Comparison of ENCODE assay signal across 43 mouse cellular contexts in the genomic region with DNA sequence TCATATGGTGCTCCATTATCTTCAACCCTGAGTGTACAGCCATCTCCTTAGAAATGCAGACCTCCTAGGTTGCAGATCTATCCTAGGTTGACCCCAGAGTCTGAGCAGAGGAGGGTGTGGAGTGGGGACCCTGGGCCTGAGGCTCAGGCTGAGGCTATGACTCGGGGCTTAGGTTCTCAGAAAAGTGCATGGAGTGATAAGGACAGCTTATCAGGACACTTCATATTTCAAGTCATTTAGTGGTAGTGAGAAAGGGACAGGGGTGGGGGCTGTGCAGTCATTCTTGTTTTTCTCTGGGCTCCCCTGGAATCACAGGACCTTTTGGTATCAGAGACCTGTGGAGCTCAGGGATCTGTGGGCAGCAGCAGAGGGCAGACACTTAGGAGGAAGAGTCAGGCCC. TPM values are rescaled to one million over a fixed set of nuclear protein-coding genes. Genes with fewer than 3 reads are reported as not detected.
DNase-seq lines count a peak whose midpoint lies in the region; ATAC-seq and TF ChIP-seq lines count a peak whose summit lies in the region.
"Had no signal": no experiment of that assay in that cellular context is flagged by ENCODE, and none has a peak within 500 bp of the region (broad histone marks: within the 10 kb centered on the region; RNA-seq: fewer than 3 reads in every experiment).

No protein-coding gene starts in this region.

- TF ChIP-seq EP300 in liver, postnatal 0 days (IDR thresholded peaks at IDR 0.05; ENCODE audit: low read depth): no peak

- intact Hi-C loops in left cerebral cortex, postnatal 4 days (cut with DNase I): no loop called here

- TF ChIP-seq CTCF in liver, postnatal 0 days (IDR thresholded peaks at IDR 0.05; ENCODE audit: low read depth): no peak

- no peak overlapping the region for H3K4me3 ChIP-seq in liver, postnatal 0 days (ENCODE audit: low read depth, low read length)
- no peak overlapping the region for H3K4me3 ChIP-seq in liver, embryonic 13.5 days (replicated peaks)
- H3K4me3 ChIP-seq: embryonic facial prominence, embryonic 12.5 days; forebrain, embryonic 10.5 days; forebrain, embryonic 15.5 days; hindbrain, embryonic 10.5 days; intestine, embryonic 15.5 days; limb, embryonic 13.5 days; midbrain, embryonic 12.5 days; myocyte; neural tube, embryonic 12.5 days had no signal

- H3K9ac ChIP-seq in liver, postnatal 0 days (replicated peaks): no peak overlapping the region
- H3K9ac ChIP-seq in liver, embryonic 13.5 days: no peak overlapping the region
- H3K9ac ChIP-seq: embryonic facial prominence, embryonic 12.5 days; forebrain, embryonic 15.5 days; intestine, embryonic 15.5 days; limb, embryonic 13.5 days; midbrain, embryonic 12.5 days; neural tube, embryonic 12.5 days had no signal

- no peaks in the 10 kb centered on the region for H3K9me3 ChIP-seq in liver, postnatal 0 days (ENCODE audit: low read length)
- H3K9me3 ChIP-seq in liver, embryonic 13.5 days (replicated peaks): no peaks in the 10 kb centered on the region
- H3K9me3 ChIP-seq: embryonic facial prominence, embryonic 12.5 days; forebrain, embryonic 10.5 days; forebrain, embryonic 15.5 days; hindbrain, embryonic 10.5 days; intestine, embryonic 15.5 days; limb, embryonic 13.5 days; midbrain, embryonic 12.5 days; neural tube, embryonic 12.5 days had no signal

- 44% methylated on average over 1 of the region's 1 CpGs for WGBS in liver, postnatal 0 days (ENCODE audit: insufficient replicate concordance)
- WGBS in liver, embryonic 13.5 days (ENCODE audit: insufficient replicate concordance): 7% methylated on average over 1 of the region's 1 CpGs

- H3K27ac ChIP-seq in liver, postnatal 0 days (ENCODE audit: low read depth): no peak overlapping the region
- H3K27ac ChIP-seq in liver, embryonic 13.5 days: no peak overlapping the region
- H3K27ac ChIP-seq: embryonic facial prominence, embryonic 12.5 days; forebrain, embryonic 10.5 days; forebrain, embryonic 15.5 days; hindbrain, embryonic 10.5 days; intestine, embryonic 15.5 days; limb, embryonic 13.5 days; macrophage; midbrain, embryonic 12.5 days; neural tube, embryonic 12.5 days had no signal

- 0 out of 2 replicates have a peak, but pooled peaks cover 5% of the 10 kb centered on the region for H3K4me1 ChIP-seq in liver, postnatal 0 days (ENCODE audit: insufficient read depth)
- H3K4me1 ChIP-seq in liver, embryonic 13.5 days (replicated peaks): peaks cover 39% of the 10 kb centered on the region
- H3K4me1 ChIP-seq: embryonic facial prominence, embryonic 12.5 days; forebrain, embryonic 10.5 days; forebrain, embryonic 15.5 days; hindbrain, embryonic 10.5 days; intestine, embryonic 15.5 days; limb, embryonic 13.5 days; midbrain, embryonic 12.5 days; neural tube, embryonic 12.5 days had no signal

- no peaks in the 10 kb centered on the region for H3K27me3 ChIP-seq in liver, postnatal 0 days (ENCODE audit: insufficient read depth, low read length)
- no peaks in the 10 kb centered on the region for H3K27me3 ChIP-seq in liver, embryonic 13.5 days
- H3K27me3 ChIP-seq: embryonic facial prominence, embryonic 12.5 days; forebrain, embryonic 15.5 days; intestine, embryonic 15.5 days; limb, embryonic 13.5 days; midbrain, embryonic 12.5 days; neural tube, embryonic 12.5 days had no signal

- no peaks in the 10 kb centered on the region for H3K36me3 ChIP-seq in liver, postnatal 0 days (replicated peaks; ENCODE audit: insufficient read depth, low read length)
- no peaks in the 10 kb centered on the region for H3K36me3 ChIP-seq in liver, embryonic 13.5 days
- H3K36me3 ChIP-seq: embryonic facial prominence, embryonic 12.5 days; forebrain, embryonic 10.5 days; forebrain, embryonic 15.5 days; hindbrain, embryonic 10.5 days; intestine, embryonic 15.5 days; limb, embryonic 13.5 days; midbrain, embryonic 12.5 days; neural tube, embryonic 12.5 days had no signal

- peak; percentile 36 for DNase-seq in liver
- DNase-seq in liver, postnatal 0 days: no peak
- DNase-seq in MEL-GATA-1-ER (ENCODE audit: extremely low read depth, low read depth): peak; percentile 12
- peak; percentile 25 for DNase-seq in liver, embryonic 13.5 days
- DNase-seq in layer of hippocampus, postnatal 36 days: no peak
- no peak for DNase-seq in left cerebral cortex, postnatal 4 days
- DNase-seq: adrenal gland, adult 2 months; adrenal gland, postnatal 36 days; cerebellum, adult 8-10 months; cerebellum, postnatal 25 days; heart, postnatal 14 days; kidney, adult 2 months; kidney, postnatal 4 days; layer of hippocampus, adult 9-11 months; lung, adult 2 months; lung, postnatal 10 days; right cerebral cortex, adult 18-20 months; spleen, adult 18-20 months; thymus, adult 2 months; thymus, postnatal 4 days had no signal

- no peak overlapping the region for H3K4me2 ChIP-seq in liver, postnatal 0 days (ENCODE audit: low read depth, low read length)
- peak overlapping the region; percentile 19 for H3K4me2 ChIP-seq in liver, embryonic 13.5 days
- H3K4me2 ChIP-seq: embryonic facial prominence, embryonic 12.5 days; forebrain, embryonic 15.5 days; intestine, embryonic 15.5 days; limb, embryonic 13.5 days; midbrain, embryonic 12.5 days; neural tube, embryonic 12.5 days had no signal

- ATAC-seq in liver, postnatal 0 days: no peak
- peak; percentile 86 for ATAC-seq in liver, embryonic 13.5 days (ENCODE audit: low read depth)
- peak; percentile 64 for ATAC-seq in megakaryocyte-erythroid progenitor cell, adult 5-6 weeks (replicated peaks; ENCODE audit: low FRiP score, low TSS enrichment, poor library complexity, severe bottlenecking)
- ATAC-seq: activated CD4-positive, CD25-positive, alpha-beta regulatory T cell, adult 4 months; forebrain, embryonic 15.5 days; hindbrain, embryonic 16.5 days; intestine, embryonic 15.5 days had no signal

RNA-seq across cellular contexts. Expression of a gene that starts 2.0 kb away (rescaled TPM):
- 0.04 and 0.06 TPM in 2 replicates for polyA plus RNA-seq in liver, postnatal 0 days (2015; fragmentation: Nextera tagmentation; extraction: Ambion mirVana)
- polyA plus RNA-seq in liver, embryonic 13.5 days (2015; fragmentation: Nextera tagmentation; extraction: Ambion mirVana): 0.03 and 0.13 TPM in 2 replicates
- not detected in 2 replicates for total RNA-seq in megakaryocyte-erythroid progenitor cell, adult 5-6 weeks (2014; fragmentation: Nextera tagmentation)
- total RNA-seq in megakaryocyte-erythroid progenitor cell, adult 5-6 weeks (2017): 0.05 TPM in 1 of 2 replicates, not detected in the other
- total RNA-seq in layer of hippocampus, postnatal 36 days (2021): not detected
- not detected for total RNA-seq in left cerebral cortex, postnatal 4 days (2021)
- total RNA-seq: adrenal gland, adult 2 months; adrenal gland, postnatal 36 days; gastrocnemius, adult 18-20 months; gastrocnemius, postnatal 4 days; heart, adult 8-10 months; heart, postnatal 14 days; left cerebral cortex, adult 18-20 months; left cerebral cortex, postnatal 25 days; midbrain, postnatal 0 days had no signal
- polyA plus RNA-seq: adrenal gland, adult 2 months; brain, embryonic 14.5 days; frontal cortex, adult 2 months; intestine, embryonic 15.5 days; kidney, adult 2 months; kidney, embryonic 16.5 days; lung, adult 2 months; macrophage; myocyte; thymus, adult 2 months had no signal

RNA-seq across cellular contexts. Expression of a gene that starts 4.6 kb away (rescaled TPM):
- polyA plus RNA-seq in liver, postnatal 0 days (2015; fragmentation: Nextera tagmentation; extraction: Ambion mirVana): 0.12 and 0.19 TPM in 2 replicates
- polyA plus RNA-seq in liver, embryonic 13.5 days (2015; fragmentation: Nextera tagmentation; extraction: Ambion mirVana): 0.38 and 0.40 TPM in 2 replicates
- total RNA-seq in megakaryocyte-erythroid progenitor cell, adult 5-6 weeks (2014; fragmentation: Nextera tagmentation): not detected in 2 replicates
- 0.09 TPM in 1 of 2 replicates, not detected in the other for total RNA-seq in megakaryocyte-erythroid progenitor cell, adult 5-6 weeks (2017)
- total RNA-seq in layer of hippocampus, postnatal 36 days (2021): not detected
- total RNA-seq in left cerebral cortex, postnatal 4 days (2021): not detected
- total RNA-seq: adrenal gland, adult 2 months; adrenal gland, postnatal 36 days; gastrocnemius, adult 18-20 months; gastrocnemius, postnatal 4 days; heart, adult 8-10 months; heart, postnatal 14 days; left cerebral cortex, adult 18-20 months; left cerebral cortex, postnatal 25 days; midbrain, postnatal 0 days had no signal
- polyA plus RNA-seq: adrenal gland, adult 2 months; brain, embryonic 14.5 days; kidney, adult 2 months; lung, adult 2 months; macrophage; myocyte; thymus, adult 2 months had no signal

RNA-seq across cellular contexts. Expression of a gene that starts 13.3 kb away (rescaled TPM):
- polyA plus RNA-seq in liver, postnatal 0 days (2015; fragmentation: Nextera tagmentation; extraction: Ambion mirVana): not detected in 2 replicates
- polyA plus RNA-seq in liver, embryonic 13.5 days (2015; fragmentation: Nextera tagmentation; extraction: Ambion mirVana): not detected in 2 replicates
- total RNA-seq in megakaryocyte-erythroid progenitor cell, adult 5-6 weeks (2014; fragmentation: Nextera tagmentation): not detected in 2 replicates
- not detected in 2 replicates for total RNA-seq in megakaryocyte-erythroid progenitor cell, adult 5-6 weeks (2017)
- not detected for total RNA-seq in layer of hippocampus, postnatal 36 days (2021)
- not detected for total RNA-seq in left cerebral cortex, postnatal 4 days (2021)
- total RNA-seq: adrenal gland, adult 2 months; adrenal gland, postnatal 36 days; gastrocnemius, adult 18-20 months; gastrocnemius, postnatal 4 days; heart, adult 8-10 months; heart, postnatal 14 days; left cerebral cortex, adult 18-20 months; left cerebral cortex, postnatal 25 days; midbrain, postnatal 0 days had no signal
- polyA plus RNA-seq: activated CD4-positive, CD25-positive, alpha-beta regulatory T cell, adult 4 months; adrenal gland, adult 2 months; brain, embryonic 14.5 days; heart, embryonic 14.5 days; kidney, adult 2 months; kidney, embryonic 16.5 days; limb, embryonic 13.5 days; lung, adult 2 months; macrophage; myocyte; thymus, adult 2 months had no signal

RNA-seq across cellular contexts. Expression of a gene that starts 44.6 kb away (rescaled TPM):
- polyA plus RNA-seq in liver, postnatal 0 days (2015; fragmentation: Nextera tagmentation; extraction: Ambion mirVana): 55.9 and 66.4 TPM in 2 replicates
- 223 and 242 TPM in 2 replicates for polyA plus RNA-seq in liver, embryonic 13.5 days (2015; fragmentation: Nextera tagmentation; extraction: Ambion mirVana)
- total RNA-seq in megakaryocyte-erythroid progenitor cell, adult 5-6 weeks (2014; fragmentation: Nextera tagmentation): 270 and 301 TPM in 2 replicates
- 1,022 TPM in 2 replicates for total RNA-seq in megakaryocyte-erythroid progenitor cell, adult 5-6 weeks (2017)
- total RNA-seq in layer of hippocampus, postnatal 36 days (2021): 10 to 100 TPM in 1 of 2 experiments, 1 to 10 TPM in 1; 9.8 to 11.4 TPM
- total RNA-seq in left cerebral cortex, postnatal 4 days (2021): 10 to 100 TPM; 24.8 to 25.0 TPM

RNA-seq across cellular contexts. Expression of a gene that starts 48.4 kb away (rescaled TPM):
- not detected in 2 replicates for polyA plus RNA-seq in liver, postnatal 0 days (2015; fragmentation: Nextera tagmentation; extraction: Ambion mirVana)
- not detected in 2 replicates for polyA plus RNA-seq in liver, embryonic 13.5 days (2015; fragmentation: Nextera tagmentation; extraction: Ambion mirVana)
- total RNA-seq in megakaryocyte-erythroid progenitor cell, adult 5-6 weeks (2014; fragmentation: Nextera tagmentation): not detected in 2 replicates
- total RNA-seq in megakaryocyte-erythroid progenitor cell, adult 5-6 weeks (2017): not detected in 2 replicates
- not detected for total RNA-seq in layer of hippocampus, postnatal 36 days (2021)
- total RNA-seq in left cerebral cortex, postnatal 4 days (2021): not detected
- total RNA-seq: adrenal gland, adult 2 months; adrenal gland, postnatal 36 days; gastrocnemius, adult 18-20 months; gastrocnemius, postnatal 4 days; heart, adult 8-10 months; heart, postnatal 14 days; left cerebral cortex, adult 18-20 months; left cerebral cortex, postnatal 25 days; midbrain, postnatal 0 days had no signal
- polyA plus RNA-seq: activated CD4-positive, CD25-positive, alpha-beta regulatory T cell, adult 4 months; adrenal gland, adult 2 months; brain, embryonic 14.5 days; embryonic facial prominence, embryonic 12.5 days; forebrain, embryonic 10.5 days; forebrain, embryonic 15.5 days; frontal cortex, adult 2 months; heart, embryonic 14.5 days; hindbrain, embryonic 10.5 days; hindbrain, embryonic 16.5 days; intestine, embryonic 15.5 days; kidney, adult 2 months; kidney, embryonic 16.5 days; limb, embryonic 13.5 days; lung, adult 2 months; macrophage; midbrain, embryonic 12.5 days; midbrain, postnatal 0 days; myocyte; neural tube, embryonic 12.5 days; thymus, adult 2 months had no signal

Comparison
In these comparisons a context has a peak if more than half of its experiments do, and no peak if none do; other contexts are left out.
1. DNase-seq: peak in liver (single experiment), MEL-GATA-1-ER (single experiment) and liver, embryonic 13.5 days (single experiment); none in liver, postnatal 0 days (single experiment), layer of hippocampus, postnatal 36 days (0 of 2) and left cerebral cortex, postnatal 4 days (single experiment).